Mouse (Mus musculus): ENCODE measurements around the gene Setd7.
A peak's percentile ranks its signal among the peaks of the same experiment; 100 is the strongest.

DNA sequence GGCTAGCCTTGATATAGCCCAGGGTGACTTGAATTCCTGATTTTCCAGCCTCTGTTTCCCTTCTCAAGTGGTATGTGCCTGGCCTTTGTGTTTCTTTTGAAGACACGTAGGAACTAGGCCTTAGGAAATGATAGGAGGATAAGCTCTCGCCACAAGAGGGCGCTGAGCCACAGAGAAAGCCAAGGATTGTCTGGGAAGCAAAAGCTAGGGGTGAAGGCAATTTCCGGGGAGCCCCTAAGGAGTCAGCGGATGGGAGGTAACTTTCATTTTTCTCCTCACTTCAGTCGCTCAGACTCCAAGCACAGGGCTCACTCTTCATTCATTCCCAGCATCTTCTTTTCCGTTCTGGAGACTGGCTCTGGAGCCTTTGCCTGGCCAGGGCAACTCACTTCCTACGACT lies 49.8 kb downstream of the Setd7 start:
- TF ChIP-seq POLR2A (IDR thresholded peaks at IDR 0.05; ENCODE audit: borderline replicate concordance, extremely low read depth, insufficient read depth, insufficient read length, poor library complexity, severe bottlenecking) (no peak), CTCF (IDR thresholded peaks at IDR 0.05; ENCODE audit: borderline replicate concordance, extremely low read depth, insufficient read depth, insufficient read length) (peak; percentile 82)
